Mouse (Mus musculus) spleen, adult 12 weeks (tissue): ENCODE measurements around the gene 1700028P14Rik.
A peak's percentile ranks its signal among the peaks of the same experiment; 100 is the strongest.
"Not testable (repeated sequence)": the region's sequence is repeated elsewhere in the genome, so short reads cannot be mapped to it uniquely, and the experiment has no call there.

Source experiments
- DNase-seq: peaks from one replicate; pipeline ENCODE4 v3.0.0; 2022; ENCODE audit warnings: low spot score

The 1700028P14Rik gene

GRCm38 (mm10) chr19:23652644-23653043 lies at the start of gene 1700028P14Rik:
TSS of gene 1700028P14Rik (minus strand) at chr19:23652812.
- DNase-seq, result no peak

- DNase-seq, result no peak
These were observed 46.5 kb upstream of the 1700028P14Rik start for GRCm38 (mm10) chr19:23699131-23699530.

GRCm38 (mm10) chr19:23698366-23698765 lies 45.8 kb upstream of the 1700028P14Rik start:
- no peak for DNase-seq

- no peak for DNase-seq
These were observed 45.2 kb upstream of the 1700028P14Rik start for GRCm38 (mm10) chr19:23697861-23698260.

- DNase-seq, result no peak
These were observed 41.7 kb upstream of the 1700028P14Rik start for GRCm38 (mm10) chr19:23694344-23694743.

- no peak for DNase-seq
These were observed 35.9 kb upstream of the 1700028P14Rik start for GRCm38 (mm10) chr19:23688421-23688946.

- peak; percentile 86 for DNase-seq
These were observed 34.8 kb upstream of the 1700028P14Rik start, which contains the start of gene Ptar1 for GRCm38 (mm10) chr19:23687296-23688021. TSS of gene Ptar1 (plus strand) at chr19:23687429.

- DNase-seq, result no peak
These were observed 34.3 kb upstream of the 1700028P14Rik start for GRCm38 (mm10) chr19:23686962-23687295.

GRCm38 (mm10) chr19:23675656-23676055 lies 23.0 kb upstream of the 1700028P14Rik start:
- not testable (repeated sequence) for DNase-seq

GRCm38 (mm10) chr19:23673021-23673420 lies 20.4 kb upstream of the 1700028P14Rik start:
- no peak for DNase-seq

GRCm38 (mm10) chr19:23668142-23668655 lies 15.6 kb upstream of the 1700028P14Rik start:
- DNase-seq, result no peak

- no peak for DNase-seq
These were observed 11.5 kb upstream of the 1700028P14Rik start for GRCm38 (mm10) chr19:23664083-23664482.

GRCm38 (mm10) chr19:23658350-23658749 lies 5.7 kb upstream of the 1700028P14Rik start:
- no peak for DNase-seq

GRCm38 (mm10) chr19:23657261-23657932 lies 4.8 kb upstream of the 1700028P14Rik start:
- DNase-seq, result no peak

- DNase-seq, result no peak
These were observed 542 bp upstream of the 1700028P14Rik start for GRCm38 (mm10) chr19:23653154-23653553.

GRCm38 (mm10) chr19:23647308-23647707 lies 5.3 kb downstream of the 1700028P14Rik start:
- no peak for DNase-seq

GRCm38 (mm10) chr19:23645347-23645746 lies 7.3 kb downstream of the 1700028P14Rik start:
- DNase-seq, result no peak

GRCm38 (mm10) chr19:23643819-23644218 lies 8.8 kb downstream of the 1700028P14Rik start:
- no peak for DNase-seq

- DNase-seq, result no peak
These were observed 15.8 kb downstream of the 1700028P14Rik start for GRCm38 (mm10) chr19:23636786-23637185.

- DNase-seq, result no peak
These were observed 20.8 kb downstream of the 1700028P14Rik start for GRCm38 (mm10) chr19:23631611-23632492.

- no peak for DNase-seq
These were observed 38.3 kb downstream of the 1700028P14Rik start for GRCm38 (mm10) chr19:23614268-23614667.

GRCm38 (mm10) chr19:23609724-23610123 lies 42.9 kb downstream of the 1700028P14Rik start:
- no peak for DNase-seq
